Mouse (Mus musculus): ENCODE data around the gene Litaf.

GRCm38 (mm10) chr16:10956938-10957685 is 108.8 kb downstream of the Litaf start:
- TF ChIP-seq EP300 (IDR thresholded peaks at IDR 0.05; ENCODE audit: insufficient read depth, low read depth, low read length) (no peak), POLR2A (IDR thresholded peaks at IDR 0.05; ENCODE audit: insufficient read depth, low read length) (no peak), CTCF (IDR thresholded peaks at IDR 0.05; ENCODE audit: low read depth, low read length) (no peak)
